Mouse (Mus musculus): ENCODE data around the gene Pxdc1.

Pxdc1 gene

DNA sequence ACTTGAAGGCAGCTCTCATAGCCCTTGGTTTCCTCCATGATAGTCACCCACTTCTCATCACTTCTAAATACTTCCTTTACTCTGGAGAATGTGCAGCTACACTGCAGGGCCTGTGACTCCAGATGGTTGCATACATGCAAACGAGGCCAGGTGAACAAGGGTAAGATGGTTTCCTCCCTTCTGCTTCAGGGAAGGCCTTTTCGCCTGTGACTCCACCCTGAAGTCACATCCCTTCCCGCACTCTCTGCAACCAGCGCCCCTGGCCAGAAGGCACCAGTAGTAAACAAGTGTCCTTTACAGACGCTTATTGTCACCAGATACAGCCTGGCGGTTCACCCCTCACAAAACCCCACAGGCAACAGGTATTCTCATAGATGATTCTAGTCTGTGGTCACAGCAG, 2.9 kb downstream of the Pxdc1 start:
- no peak for DNase-seq

DNA sequence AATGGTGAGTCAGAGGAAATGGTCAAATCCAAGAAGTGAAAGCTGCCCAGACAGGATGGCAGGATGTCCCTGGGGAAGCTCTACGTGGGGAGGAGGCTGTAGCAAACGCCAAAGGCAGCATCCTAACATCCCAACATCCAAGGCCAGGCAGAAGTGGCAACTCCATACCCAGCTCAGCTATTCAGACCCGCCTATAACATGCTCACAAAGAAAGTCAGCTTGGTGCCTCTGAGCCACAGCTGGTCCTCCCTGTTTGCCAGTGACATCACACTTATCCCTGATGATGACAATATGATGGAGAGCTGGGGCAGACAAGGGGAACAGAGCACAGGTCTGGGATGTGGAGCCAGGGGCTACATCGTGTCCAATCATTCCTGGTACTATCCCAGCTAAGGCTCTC, 5.5 kb downstream of the Pxdc1 start:
- peak; percentile 30 for DNase-seq

DNA sequence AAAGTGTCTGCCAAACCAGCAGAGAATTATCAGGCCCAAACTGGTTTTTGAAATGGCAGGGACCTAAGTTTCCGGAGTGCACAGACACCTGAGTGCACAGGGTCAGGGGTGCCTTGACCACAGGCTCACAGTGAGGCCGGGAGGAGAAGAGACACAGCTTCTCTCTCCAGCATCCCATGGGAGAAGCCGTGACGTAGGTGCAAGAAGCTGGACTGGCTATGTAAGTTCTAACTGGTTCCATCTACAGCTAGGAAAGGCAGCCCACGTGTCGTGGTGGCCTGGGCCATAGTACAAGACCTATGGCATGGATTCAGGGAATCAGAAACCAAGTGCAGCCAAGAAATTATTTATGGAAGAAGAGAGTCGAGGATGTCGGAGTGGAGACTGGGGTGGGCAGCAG, 6.1 kb downstream of the Pxdc1 start:
- DNase-seq, result no peak

DNA sequence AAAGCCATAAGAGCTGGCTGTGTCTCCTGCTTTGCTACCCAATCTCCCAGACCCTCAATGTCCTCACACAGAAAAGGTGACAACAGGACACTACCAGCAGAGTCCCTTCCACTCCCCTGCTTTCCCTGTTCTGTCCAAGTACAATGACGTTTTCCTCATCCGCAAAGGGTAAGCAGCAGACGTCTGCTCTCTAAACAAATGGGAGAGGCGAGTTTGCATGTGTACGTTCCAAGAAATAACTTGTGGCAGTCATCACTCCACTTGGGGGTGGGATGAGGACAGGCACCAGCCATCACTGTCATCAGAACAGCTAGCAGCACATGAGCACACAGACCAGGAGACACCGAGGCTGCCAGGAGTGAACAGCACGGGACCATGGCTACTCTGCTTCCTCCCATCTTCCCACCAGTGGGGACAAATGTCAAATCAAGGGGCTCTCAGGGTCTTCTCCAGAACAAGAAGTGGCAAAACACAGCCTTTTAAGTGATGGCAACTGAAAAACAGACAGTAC, 7.0 kb downstream of the Pxdc1 start:
- no peak for DNase-seq

DNA sequence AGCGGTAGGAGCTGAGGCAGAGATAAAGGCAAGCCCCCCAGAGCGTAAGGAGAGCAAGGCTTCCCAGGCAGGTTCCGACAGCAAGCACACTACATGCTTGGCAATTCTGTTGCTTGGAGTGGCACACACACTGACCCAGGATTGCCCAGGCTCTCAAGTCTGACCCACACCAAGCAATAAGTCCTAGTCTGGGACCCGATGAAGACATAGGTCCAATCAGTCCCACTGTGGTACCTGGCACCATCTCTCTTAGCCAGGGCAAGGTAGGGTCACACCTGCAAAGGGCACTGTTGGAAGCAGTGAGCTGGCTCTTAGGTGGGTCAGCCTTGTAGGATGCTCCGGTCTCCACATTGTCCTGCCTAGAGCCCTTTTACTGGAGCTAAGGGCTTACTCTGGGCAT, 7.8 kb downstream of the Pxdc1 start:
- DNase-seq, result no peak

DNA sequence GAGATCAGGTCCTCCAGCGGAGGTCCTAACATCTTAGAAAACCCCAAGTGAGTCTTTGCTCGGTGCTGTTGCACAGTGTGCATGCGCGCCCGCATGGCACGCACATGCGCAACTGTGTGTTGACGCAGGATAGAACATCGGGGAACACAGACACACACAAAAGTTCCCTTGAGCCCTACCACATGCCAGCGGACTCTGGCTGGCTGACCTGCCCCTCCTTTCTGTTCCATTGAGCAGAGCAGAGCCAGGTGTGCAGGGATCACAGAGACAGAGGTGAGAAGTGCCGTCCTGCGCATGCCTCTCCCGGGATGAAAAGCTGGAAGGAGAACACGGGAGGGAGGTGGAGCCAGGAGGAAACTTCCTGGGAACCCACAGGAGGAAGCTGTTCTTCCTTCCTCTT, 8.9 kb downstream of the Pxdc1 start:
- no peak for DNase-seq

DNA sequence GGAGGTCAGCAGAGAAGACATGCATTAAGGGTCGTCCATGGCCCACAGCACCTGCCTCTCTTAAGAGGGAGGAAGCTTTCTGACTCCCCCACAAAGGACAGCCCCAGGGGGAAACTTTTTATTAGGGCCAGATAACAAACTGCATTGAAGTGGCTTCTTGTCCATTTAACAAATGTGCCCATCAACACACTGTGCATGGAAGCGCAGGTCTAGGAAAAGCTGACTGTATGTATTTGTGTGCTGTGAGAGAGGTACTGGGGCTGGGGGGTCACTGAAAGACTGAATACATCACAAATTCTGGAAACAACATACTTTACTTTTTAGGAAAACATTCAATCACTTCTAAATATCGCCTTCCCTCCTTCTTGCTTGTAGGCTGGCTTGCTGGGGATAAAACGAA, 9.4 kb downstream of the Pxdc1 start:
- no peak for DNase-seq

DNA sequence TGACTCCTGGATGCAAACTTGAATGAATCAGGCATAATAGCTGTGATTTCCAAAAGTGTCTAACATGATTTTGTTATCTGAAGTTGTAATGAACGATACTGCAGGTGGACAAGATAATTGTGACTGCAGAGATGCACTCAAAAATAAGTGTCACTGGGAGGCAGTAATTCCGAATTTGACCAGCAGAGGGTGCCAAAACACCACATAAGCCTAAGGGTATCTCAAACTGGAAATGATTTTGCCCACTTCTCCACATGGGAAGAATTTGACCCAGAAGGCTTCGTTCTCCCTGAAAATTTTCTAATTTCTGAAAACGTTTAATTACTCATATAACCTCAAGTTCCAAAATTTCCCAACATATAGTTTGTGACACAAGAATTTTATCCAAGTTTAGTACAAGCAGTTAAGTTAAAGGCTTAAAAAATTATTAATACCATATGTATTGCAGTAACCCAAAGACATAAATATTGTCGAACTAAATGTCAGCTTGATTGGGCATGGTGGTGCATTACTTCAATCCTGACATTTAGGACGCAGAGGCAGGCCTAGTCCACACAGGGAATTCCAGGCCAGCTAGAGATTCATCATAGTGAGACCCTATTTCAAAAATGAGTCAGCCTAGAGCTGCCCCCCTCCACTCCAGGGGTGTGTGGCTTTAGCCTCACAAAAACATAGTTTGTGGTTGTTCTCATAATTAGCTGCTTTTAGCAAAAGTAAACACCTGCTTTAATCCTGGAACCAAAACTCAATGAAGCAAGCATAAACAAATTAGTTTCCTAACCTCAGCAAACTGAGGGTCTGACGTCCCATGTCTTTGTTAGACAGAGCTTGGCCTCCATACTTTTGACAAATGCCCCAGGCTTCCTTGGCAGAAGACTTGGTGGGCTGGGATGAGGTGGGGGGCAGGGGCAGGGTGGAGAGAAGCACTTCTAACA, 10.1 kb downstream of the Pxdc1 start:
- peak; percentile 63 for DNase-seq

DNA sequence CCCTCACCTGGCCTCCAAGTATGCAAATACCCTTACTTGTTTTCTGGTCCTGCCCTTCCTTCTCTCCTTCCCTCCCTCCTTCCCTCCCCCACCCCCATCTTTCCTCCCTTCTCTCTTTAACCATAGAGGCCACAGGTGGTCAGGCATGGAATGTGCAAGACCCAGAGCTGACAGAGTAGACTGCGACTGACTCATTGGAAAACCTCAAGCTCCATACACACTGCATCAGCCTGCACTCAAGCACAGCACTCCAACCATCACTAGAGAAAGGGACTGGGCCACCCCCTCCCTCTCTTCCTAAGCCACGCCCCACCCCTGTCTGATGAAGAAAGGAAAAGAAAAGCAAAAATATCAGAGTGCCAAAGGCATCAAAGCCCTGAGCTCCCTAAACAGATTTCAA, 12.2 kb downstream of the Pxdc1 start:
- no peak for DNase-seq

DNA sequence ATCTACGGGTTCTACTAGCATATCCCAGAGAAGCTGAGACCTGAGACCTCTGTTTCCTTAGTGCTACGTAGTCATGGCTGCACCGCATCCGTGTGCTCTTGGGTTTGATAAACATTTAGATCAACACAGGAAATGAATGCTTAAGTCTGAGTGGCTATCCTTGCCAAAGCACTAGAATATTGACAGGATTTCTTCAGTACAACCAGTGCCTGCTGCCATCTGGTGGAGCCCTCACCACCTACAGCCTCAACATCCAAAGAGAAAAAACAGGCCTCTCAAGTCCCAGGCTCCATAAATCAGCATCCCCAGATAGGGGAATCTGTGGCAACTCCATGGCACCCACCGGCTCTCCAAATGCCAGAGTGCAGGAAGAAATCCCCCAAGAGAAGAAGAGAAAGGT, 17.3 kb downstream of the Pxdc1 start:
- DNase-seq, result peak; percentile 84

DNA sequence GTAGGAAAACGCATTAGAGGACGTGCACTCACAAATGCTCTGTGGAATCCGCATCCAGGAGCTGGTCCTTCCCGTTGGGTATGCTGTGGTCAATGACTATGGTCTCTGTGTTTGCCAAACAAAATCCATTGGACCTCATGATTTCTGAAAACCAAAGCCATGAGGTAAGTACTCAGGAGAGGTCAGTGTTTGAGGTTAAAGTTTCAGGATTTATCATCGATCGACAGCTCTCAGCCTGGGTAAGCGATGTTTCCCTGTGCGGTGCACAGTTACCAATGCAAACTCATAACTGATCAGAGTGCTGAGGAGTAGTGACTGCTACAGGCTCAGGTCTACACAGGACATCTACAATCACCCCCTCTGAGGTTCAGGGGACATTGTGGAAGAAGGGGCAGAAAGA, 23.0 kb downstream of the Pxdc1 start:
- no peak for DNase-seq

DNA sequence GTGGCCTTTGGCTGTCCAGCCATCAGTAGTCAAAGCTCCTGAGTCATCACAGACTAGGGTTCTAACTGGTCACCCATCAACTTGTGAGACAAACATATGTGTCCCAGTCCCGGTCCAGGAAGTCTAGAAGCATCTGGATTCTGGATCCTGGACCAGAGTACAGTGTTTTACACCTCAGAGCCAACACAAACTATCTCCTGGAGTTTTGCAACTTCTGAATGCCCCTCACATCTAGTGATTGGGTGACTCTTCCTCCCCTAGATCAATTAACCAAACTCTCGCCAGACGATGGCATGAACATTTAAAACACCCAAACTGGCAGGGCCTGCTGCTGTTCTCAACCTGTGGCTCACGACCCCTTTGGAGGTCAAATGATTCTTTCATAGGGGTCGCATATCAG, 23.5 kb downstream of the Pxdc1 start:
- no peak for DNase-seq

DNA sequence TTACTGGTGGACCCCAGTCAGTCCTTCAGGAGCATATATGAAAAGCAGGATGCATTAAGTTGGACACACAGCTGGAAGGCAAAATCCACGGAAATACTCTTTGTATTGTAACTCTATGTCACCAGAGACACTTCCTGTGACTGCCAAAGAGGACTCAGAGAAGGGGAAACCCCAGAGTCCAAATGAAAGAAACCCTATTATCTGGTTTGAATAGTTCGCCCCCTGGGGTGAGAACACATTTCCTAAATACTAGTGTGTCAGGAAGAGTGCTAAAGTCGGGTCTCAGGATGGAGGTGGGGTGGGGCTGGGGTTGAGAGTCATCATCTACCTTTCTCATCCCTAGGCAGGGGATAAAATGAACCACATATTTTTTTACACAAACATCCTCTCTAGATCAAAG, 25.8 kb downstream of the Pxdc1 start:
- DNase-seq, result no peak

DNA sequence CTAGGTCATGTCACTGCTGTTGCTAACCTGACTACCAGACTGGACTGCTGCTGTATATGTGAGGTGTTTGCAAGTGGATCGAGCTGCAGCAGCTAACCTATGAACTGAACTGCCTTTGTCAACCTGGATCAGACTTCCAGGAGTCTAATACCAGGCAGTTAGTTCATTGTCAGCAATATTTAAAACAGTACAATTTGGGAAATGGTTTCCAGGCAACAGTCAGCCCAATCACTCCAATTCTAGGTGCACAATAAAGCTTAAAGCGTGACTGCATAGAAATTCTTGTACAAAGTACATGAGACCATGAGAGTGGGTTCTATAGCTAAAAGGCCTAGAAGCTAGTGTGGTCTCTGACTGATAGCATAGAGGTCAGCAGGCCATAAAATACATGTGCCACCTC, 28.9 kb downstream of the Pxdc1 start:
- no peak for DNase-seq

DNA sequence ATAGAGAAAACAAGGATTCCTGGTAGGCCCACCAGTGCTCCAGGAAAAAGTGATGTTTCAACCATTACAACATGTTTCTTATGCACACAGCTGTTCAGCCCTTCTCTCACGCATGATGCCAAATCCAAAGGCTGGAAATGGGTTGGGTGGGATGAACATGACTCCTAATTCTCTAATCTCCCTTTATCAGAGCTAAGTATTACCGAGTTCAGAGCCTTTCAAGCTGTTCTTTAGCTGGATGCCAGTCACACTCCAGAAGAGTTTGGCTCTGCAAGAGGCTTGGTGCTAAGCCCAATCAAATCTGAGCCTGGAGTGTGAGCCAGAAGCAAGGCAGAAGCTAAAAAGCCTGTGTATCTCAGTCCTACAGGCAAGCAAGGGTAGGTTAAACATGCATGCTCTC, 40.9 kb downstream of the Pxdc1 start:
- DNase-seq, result no peak

DNA sequence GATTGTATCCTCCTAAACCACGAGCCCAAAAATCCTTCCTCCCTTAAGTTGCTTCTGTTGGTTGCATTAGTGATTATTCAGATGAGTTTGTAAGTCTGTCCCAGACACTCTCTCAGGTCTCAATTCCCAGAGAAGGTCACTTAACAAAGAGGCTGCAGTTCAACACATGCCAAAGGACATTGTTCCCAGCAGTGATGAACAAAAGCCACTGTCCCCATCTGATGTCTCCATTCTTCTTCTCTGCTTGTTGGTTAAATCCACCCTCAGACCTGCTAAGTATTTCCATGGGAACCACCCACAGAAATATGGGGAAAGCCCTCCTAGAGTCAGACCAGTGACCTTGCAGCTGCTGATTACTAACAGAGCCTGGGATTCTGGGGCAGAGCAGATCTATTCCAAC, 43.6 kb downstream of the Pxdc1 start:
- DNase-seq, result no peak

DNA sequence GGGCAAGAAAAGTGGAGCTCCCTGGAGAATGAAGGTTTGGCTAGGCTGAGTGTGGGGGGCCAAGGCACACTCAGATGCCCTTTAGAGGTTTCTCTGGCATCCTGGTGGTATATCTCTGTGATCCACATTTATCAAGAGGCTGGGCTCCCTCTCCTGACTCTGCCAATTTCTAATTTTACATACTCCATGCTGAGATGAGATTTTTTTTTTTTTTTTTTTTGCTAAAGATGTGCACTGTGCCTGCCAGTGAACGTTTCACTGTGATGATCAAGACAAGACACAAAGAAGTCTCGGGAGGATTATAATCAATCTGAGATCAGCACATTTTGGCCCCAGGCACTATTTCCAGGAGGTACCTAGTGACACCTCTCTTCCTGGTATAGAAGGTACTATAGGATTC, 46.2 kb downstream of the Pxdc1 start:
- DNase-seq, result no peak

DNA sequence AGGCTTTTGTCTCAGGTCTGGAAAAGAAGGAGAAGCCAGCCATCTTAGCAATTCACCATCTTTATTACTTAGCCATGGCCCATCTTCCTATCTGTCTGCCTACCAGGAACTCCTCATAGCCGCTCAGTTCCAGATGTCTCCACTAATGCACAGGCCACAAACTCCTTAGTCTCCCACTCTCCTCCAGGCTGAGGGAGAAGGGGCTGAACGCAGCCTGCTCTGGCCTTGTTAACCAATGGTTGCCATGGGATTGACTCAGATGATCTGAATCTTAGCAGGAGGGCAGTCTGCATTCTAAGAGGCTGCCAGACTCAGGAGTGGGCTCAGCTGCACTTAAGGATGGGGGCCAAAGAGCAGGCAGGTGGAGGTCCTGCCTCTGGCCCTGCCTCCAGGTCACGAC, 47.4 kb downstream of the Pxdc1 start:
- DNase-seq, result no peak

DNA sequence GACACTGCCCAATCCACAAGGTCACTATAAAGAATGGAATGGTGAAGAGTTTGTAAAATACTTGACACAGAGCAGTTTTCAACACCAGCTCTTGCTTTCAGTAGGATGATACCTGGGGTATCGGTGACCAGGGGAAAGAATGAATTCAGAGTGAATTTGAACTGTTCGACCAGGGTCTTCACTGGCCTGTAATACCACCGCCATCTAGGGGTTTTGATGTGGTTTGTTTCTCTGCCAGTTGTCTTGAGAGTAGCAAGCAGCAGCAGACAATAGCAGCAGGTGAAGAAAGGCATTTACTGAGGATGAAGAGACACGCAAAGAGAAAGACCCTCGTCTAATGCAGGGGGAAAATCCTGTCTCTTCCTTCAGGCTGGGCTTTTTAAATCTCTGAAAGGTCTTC, 48.1 kb downstream of the Pxdc1 start:
- no peak for DNase-seq

DNA sequence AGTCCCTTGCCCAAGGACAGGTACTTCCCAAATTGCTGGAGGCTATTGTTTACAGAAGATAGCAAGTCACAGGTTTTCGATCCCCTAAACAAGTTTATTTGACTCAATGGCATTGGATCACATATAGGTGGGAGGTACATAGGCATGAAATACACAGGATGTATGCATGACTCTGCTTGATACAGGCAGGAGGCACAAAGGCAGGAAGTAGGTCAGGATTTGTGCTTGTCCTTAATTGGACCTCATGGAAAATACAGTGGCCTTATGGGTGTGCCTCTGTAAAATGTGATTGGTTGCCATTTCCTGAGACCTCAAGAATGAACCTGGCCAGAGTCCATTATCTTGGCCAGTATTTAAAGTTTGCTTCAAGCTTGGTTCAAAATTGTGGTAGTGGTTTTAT, 48.9 kb downstream of the Pxdc1 start:
- no peak for DNase-seq

DNA sequence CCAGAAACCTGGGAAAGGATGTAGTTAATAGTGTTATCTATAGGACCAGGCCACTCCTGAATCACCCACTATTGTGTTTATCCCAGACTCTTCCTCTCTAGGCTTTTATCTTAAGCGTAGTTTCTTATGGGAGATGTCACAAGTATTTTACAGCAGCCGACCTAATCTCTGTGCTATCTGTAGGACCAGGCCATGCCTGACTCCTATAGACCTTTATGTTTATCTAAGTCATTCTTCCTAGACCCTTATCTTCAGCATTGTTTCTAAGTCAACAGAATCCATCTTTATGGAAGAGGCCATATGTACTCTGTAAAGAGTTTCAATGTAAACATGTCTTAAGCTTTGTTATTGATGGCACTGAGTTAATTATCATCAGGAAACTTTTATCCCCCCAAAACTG, 50.5 kb downstream of the Pxdc1 start:
- DNase-seq, result no peak

DNA sequence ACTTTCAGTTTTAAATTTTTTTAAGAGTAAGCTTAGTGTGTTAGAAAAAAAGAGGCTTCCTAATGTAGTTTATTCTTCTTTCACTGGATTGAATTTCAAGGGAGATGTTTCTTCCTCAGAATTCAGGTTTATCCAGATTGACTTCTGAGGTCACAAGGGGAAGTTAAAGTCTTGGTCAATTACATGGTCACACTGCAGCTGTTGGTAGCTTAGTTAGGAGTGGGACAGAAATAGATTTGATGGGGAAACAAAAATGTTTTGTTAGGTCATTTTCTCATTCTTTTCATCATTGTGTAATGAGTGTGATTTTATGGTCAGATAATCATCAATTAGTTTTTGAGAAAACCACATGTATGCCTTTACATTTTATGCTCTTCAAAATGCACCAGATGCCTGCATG, 56.5 kb downstream of the Pxdc1 start:
- DNase-seq, result no peak
